Mouse (Mus musculus) forebrain, postnatal 0 days (tissue): ENCODE data around the gene Fzr1. TPM values are rescaled to one million over a fixed set of nuclear protein-coding genes. Genes with fewer than 3 reads are reported as not detected.

Experiments
- ATAC-seq: fragments of 200-750 bp; cut with Nextera tagmentation; 2 replicates; pipeline ENCODE4 v1.8.0; 2017; ENCODE audit warnings: mild to moderate bottlenecking, moderate library complexity
- DNase-seq: peaks from one replicate; pipeline ENCODE4 v3.0.0-alpha.2; 2015
- H3K27ac ChIP-seq: fragments of 300-500 bp; sonication (generic); 2 replicates; pipeline ENCODE4 v1.5.1; 2014; ENCODE audit warnings: low read depth, mild to moderate bottlenecking, antibody characterized with exemption, low read length, moderate library complexity, mixed read lengths
- H3K27me3 ChIP-seq: fragments of 300-500 bp; sonication (generic); 2 replicates; pipeline ENCODE4 v1.6.1; 2014; ENCODE audit warnings: mild to moderate bottlenecking, low read length, mixed read lengths; ENCODE audit not compliant: insufficient read depth
- H3K36me3 ChIP-seq: fragments of 300-500 bp; sonication (generic); 2 replicates; pipeline ENCODE4 v1.6.1; 2014; ENCODE audit warnings: mild to moderate bottlenecking, moderate library complexity; ENCODE audit not compliant: insufficient read depth
- H3K4me1 ChIP-seq: fragments of 300-500 bp; sonication (generic); 2 replicates; pipeline ENCODE4 v1.6.1; 2014; ENCODE audit warnings: antibody characterized with exemption; ENCODE audit not compliant: insufficient read depth
- H3K4me2 ChIP-seq: fragments of 300-500 bp; sonication (generic); 2 replicates; pipeline ENCODE4 v1.6.1; 2014; ENCODE audit warnings: low read depth, mild to moderate bottlenecking, moderate library complexity
- H3K4me3 ChIP-seq: fragments of 300-500 bp; sonication (generic); 2 replicates; pipeline ENCODE4 v1.5.1; 2014; ENCODE audit warnings: low read depth, low read length, mixed read lengths
- H3K9ac ChIP-seq: fragments of 300-500 bp; sonication (generic); 2 replicates; pipeline ENCODE4 v1.6.1; 2014; ENCODE audit warnings: mild to moderate bottlenecking
- H3K9me3 ChIP-seq: fragments of 300-500 bp; sonication (generic); 2 replicates; pipeline ENCODE4 v1.6.1; 2016; ENCODE audit warnings: low read length
- CTCF ChIP-seq: sonication (generic); IDR thresholded peaks from 2 replicates; pipeline ENCODE4 v1.5.1; 2016; ENCODE audit warnings: antibody characterized with exemption, control low read depth, low read depth
- WGBS: fragments of 180-500 bp; shearing (Covaris S2); extraction: QIAGEN DNeasy Blood & Tissue Kit; methylation state at CpG from one replicate; pipeline ENCODE4 v1.1.7; 2014; 5-methylcytosine and 5-hydroxymethylcytosine counted together
- polyA plus RNA-seq: library from polyadenylated mRNA; unstranded; fragments of >200 nt; fragmentation: Nextera tagmentation; extraction: Ambion mirVana; gene quantifications from 2 replicates; pipeline ENCODE4 v1.2.1, GENCODE M21; 2015
- total RNA-seq: library from RNA; depleted of rRNA; stranded (reverse); fragments of >200 nt; gene quantifications from 2 replicates; pipeline ENCODE4 v1.2.3, GENCODE M21; 2014

Gene Fzr1
- total and polyA plus RNA-seq, 2 experiments from 2014 or later: 67.2 to 132 TPM

DNA sequence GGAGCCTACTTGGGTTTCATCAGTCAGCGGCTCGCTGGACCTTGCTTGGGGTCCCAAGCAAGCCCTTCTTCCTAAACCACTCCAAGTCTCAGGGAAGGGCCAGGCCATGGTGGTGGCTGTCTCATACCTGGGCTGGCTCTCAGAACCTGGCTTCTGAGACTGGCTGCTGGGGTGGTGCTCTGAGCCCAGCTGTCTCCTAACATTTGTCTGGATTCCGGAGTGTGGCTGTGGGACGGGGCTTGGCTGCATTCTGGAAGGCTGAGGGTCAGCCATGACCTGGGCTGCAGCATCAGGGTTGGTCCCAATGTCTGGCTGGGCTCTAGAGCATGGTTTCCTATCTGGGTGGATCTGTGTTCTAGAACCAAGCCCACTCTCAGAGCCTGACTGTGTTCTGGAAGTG is 41.8 kb downstream of the Fzr1 start:
- peaks cover 6% of the 10 kb centered on the region for H3K27me3 ChIP-seq
- no peak overlapping the region for H3K9ac ChIP-seq
- no peak overlapping the region for H3K4me3 ChIP-seq
- no peaks in the 10 kb centered on the region for H3K9me3 ChIP-seq
- no peaks in the 10 kb centered on the region for H3K36me3 ChIP-seq
- WGBS: 100% methylated on average over 4 of the region's 4 CpGs
- TF ChIP-seq CTCF: no peak
- no peaks in the 10 kb centered on the region for H3K4me1 ChIP-seq
- no peak overlapping the region for H3K4me2 ChIP-seq
- no peak for DNase-seq
- ATAC-seq: no peak
- H3K27ac ChIP-seq: no peak overlapping the region

DNA sequence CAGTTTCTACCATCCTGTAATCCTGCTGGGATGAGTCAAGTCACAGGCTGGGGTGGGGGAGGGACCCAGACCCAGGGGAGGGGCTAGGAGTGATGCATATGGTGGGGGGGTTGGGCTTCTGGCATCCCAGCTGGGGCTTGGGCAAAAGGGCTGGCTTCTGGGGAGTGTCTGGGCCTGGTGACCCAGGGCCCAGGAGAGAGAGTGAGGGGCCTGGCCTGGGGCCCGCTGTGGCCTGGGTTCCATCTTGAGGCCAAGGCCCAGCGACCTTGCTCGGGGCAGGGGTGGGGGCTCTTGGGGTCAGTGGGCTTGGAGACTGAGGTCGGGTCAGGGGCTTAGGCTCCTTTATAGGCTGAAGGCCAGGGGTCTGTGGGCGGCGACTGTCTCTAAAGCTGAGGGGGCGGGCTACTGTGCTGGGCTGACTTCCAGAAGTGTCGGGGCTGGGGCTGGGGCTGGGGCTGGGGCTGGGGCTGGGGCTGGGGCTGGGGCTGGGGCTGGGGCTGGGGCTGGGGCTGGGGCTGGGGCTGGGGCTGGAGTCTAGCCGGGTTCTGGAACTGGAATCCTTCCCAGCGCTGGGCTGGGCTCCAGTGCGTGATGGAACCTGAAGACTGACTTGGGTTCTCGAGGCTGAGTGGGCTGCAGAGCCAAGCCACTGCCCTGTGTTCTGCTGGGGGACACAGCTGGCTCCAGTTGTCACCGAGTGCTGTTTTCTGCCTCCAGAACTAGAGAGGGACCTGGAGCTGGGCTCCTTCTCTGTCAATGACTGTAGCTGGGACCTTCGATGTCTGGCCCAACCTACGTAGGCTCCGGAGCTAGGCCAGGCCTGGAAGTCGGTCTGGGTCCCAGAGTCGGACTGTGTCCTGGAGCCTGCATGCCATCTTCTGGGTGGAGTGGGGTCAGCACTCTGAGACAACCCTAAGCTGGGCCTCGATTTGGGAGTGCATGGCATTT is 42.6 kb downstream of the Fzr1 start:
- no peak overlapping the region for H3K4me2 ChIP-seq
- no peaks in the 10 kb centered on the region for H3K9me3 ChIP-seq
- H3K27me3 ChIP-seq: no peaks in the 10 kb centered on the region
- H3K4me1 ChIP-seq: no peaks in the 10 kb centered on the region
- H3K27ac ChIP-seq: no peak overlapping the region
- ATAC-seq (no peak), DNase-seq (no peak)
- WGBS: 43% methylated on average over 17 of the region's 19 CpGs
- H3K4me3 ChIP-seq: no peak overlapping the region
- H3K36me3 ChIP-seq: no peaks in the 10 kb centered on the region
- no peak for TF ChIP-seq CTCF
- no peak overlapping the region for H3K9ac ChIP-seq

DNA sequence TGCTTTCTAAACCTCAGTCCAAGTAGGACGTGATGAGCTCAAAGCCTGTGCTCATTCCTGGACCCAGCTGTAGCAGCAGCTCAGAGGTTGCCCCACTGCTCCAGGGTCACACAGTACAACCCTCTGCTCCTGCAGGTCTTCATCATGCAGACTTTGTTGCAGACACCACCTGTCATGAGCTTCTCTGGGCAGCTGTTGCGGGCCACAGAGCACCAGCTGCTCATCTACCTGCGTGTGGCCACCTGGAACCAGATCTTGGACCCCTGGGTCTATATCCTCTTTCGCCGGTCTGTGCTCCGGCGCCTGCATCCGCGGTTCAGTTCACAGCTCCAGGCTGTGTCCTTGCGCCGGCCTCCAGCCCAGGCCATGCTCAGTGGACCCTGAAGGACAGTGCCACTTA is 44.0 kb downstream of the Fzr1 start:
- Histone ChIP-seq H3K4me3 (no peak overlapping the region), H3K9ac (no peak overlapping the region), H3K27me3 (no peaks in the 10 kb centered on the region), H3K4me1 (no peaks in the 10 kb centered on the region), H3K36me3 (no peaks in the 10 kb centered on the region), H3K27ac (no peak overlapping the region), H3K4me2 (no peak overlapping the region), H3K9me3 (no peaks in the 10 kb centered on the region)
- no peak for TF ChIP-seq CTCF
- 66% methylated on average over 11 of the region's 11 CpGs for WGBS
- no peak for DNase-seq
- no peak for ATAC-seq

DNA sequence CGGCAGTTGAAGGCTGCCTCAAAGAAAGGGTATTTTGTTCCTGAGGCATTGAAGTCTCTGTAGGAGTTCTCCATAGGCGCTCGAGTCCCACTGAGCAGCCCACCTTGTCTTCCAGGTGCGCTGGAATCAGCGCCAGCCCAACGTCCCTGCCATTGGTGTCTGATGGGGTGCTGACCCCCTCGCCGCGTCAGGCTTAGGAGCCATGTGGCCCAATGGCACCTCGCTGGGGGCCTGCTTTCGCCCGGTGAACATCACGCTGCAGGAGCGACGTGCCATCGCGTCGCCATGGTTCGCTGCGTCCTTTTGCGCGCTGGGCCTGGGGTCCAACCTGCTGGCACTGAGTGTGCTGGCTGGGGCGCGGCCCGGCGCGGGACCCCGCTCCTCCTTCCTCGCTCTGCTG is 46.0 kb downstream of the Fzr1 start:
- H3K27me3 ChIP-seq: no peaks in the 10 kb centered on the region
- no peak for TF ChIP-seq CTCF
- 22% methylated on average over 29 of the region's 29 CpGs for WGBS
- H3K4me2 ChIP-seq: no peak overlapping the region
- H3K4me3 ChIP-seq: no peak overlapping the region
- ATAC-seq (no peak), DNase-seq (no peak)
- H3K9ac ChIP-seq: no peak overlapping the region
- H3K27ac ChIP-seq: no peak overlapping the region
- peaks cover 5% of the 10 kb centered on the region for H3K36me3 ChIP-seq
- no peaks in the 10 kb centered on the region for H3K9me3 ChIP-seq
- no peaks in the 10 kb centered on the region for H3K4me1 ChIP-seq

DNA sequence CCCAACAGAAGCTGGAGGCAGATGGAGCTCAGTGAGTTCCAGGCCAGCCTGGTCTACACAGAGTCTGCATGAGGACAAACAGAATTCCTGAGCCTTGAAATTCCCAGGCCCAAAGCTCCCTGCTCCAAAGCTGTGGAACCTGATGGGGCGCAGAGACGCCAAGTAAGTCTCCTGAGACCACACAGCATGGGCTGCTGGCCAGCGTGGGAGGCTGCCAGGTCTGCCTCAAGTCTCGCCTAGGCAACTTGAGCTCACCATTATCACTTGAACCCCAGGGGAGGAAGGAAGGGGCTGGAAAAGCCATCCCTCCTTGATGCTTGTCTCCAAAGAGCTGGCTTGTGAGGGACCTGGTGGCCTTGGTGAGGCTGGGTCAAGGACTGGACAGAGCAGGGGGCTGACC is 48.3 kb downstream of the Fzr1 start:
- H3K9me3 ChIP-seq: no peaks in the 10 kb centered on the region
- no peak overlapping the region for H3K4me3 ChIP-seq
- no peak for TF ChIP-seq CTCF
- H3K27me3 ChIP-seq: no peaks in the 10 kb centered on the region
- DNase-seq (no peak), ATAC-seq (no peak)
- H3K4me2 ChIP-seq: no peak overlapping the region
- H3K27ac ChIP-seq: no peak overlapping the region
- 68% methylated on average over 4 of the region's 4 CpGs for WGBS
- no peaks in the 10 kb centered on the region for H3K4me1 ChIP-seq
- H3K9ac ChIP-seq: no peak overlapping the region
- peaks cover 28% of the 10 kb centered on the region for H3K36me3 ChIP-seq

DNA sequence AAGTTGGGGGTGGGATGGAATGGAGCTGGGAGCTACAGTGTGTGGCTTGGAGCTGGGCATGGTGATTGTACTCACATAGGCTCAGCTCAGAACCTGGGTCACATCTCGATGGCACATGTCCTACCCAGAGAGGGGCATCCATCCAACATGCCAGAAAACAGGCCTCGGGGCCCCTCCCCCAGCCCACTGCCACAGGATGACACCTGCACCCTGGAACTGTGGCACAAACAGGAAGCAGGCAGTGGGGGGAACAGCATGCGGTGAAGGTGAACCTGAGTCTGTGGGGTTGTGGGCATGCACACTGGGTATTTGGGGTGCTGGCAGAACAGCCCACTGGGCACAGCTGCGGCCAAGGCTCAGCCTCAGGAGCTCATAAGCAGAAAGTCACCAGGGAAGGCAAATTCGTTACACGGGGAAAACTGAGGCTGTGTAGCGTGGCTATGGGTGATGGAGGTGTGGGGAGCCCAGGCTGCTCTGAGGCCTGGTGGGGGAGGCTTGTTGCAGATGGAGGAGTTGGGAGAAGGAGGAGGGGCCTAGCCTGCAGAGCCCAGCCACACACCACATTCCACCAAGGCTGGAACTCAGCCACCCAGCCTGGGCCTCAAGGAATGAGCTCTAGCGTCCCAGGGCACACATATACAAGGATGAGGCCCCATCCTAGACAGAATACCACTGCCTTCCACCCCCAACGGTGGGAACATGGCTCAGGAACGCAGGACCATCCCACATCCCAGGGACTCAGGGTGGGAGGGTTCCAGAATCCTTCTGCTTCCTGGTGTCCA is 48.9 kb downstream of the Fzr1 start:
- Histone ChIP-seq H3K9ac (no peak overlapping the region), H3K36me3 (peaks cover 34% of the 10 kb centered on the region), H3K4me3 (no peak overlapping the region), H3K9me3 (no peaks in the 10 kb centered on the region), H3K27ac (no peak overlapping the region), H3K4me2 (no peak overlapping the region), H3K4me1 (no peaks in the 10 kb centered on the region), H3K27me3 (no peaks in the 10 kb centered on the region)
- WGBS: 74% methylated on average over 10 of the region's 10 CpGs
- DNase-seq (no peak), ATAC-seq (no peak)
- TF ChIP-seq CTCF: no peak

DNA sequence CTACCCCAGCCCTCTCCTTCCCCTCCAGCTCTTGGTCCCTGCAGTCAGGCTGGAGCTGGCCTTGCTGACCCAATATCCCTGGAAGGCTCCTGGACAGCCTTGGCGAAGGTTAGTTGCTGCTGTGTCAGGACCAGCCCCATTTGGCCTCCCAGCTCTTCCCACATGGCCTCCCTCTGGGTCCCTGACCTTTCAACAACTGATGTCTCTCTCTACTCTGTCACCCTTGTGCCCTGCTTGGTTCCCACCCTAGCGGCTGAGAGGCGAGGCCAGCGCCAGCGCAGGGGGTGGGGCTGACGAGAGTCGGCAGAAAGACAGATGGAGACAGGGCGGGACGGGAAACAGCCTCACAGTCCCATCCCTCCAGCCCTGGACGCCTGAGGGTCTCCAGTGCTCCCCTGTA is 49.9 kb downstream of the Fzr1 start, which contains the start of gene Tbxa2r:
Gene Tbxa2r, plus strand, starts transcription at position 346 of the 400 bp plus-strand sequence.
- ATAC-seq (no peak), DNase-seq (no peak)
- H3K36me3 ChIP-seq: peaks cover 44% of the 10 kb centered on the region
- H3K27me3 ChIP-seq: no peaks in the 10 kb centered on the region
- no peak within 1 kb of the TSS for H3K4me3 ChIP-seq
- TF ChIP-seq CTCF: no peak
- WGBS: 32% methylated on average over 10 of the region's 10 CpGs
- no peak within 1 kb of the TSS for H3K27ac ChIP-seq
- H3K9me3 ChIP-seq: no peaks in the 10 kb centered on the region
- no peaks in the 10 kb centered on the region for H3K4me1 ChIP-seq
- H3K9ac ChIP-seq: no peak within 1 kb of the TSS
- no peak within 1 kb of the TSS for H3K4me2 ChIP-seq
